Mouse (Mus musculus) gastrocnemius, postnatal 25 days (tissue): ENCODE measurements at regions not wholly inside any gene's neighbourhood (a gene's known extent, or its start where the extent isn't known, plus 50 kb on each side); places are given as distances from the start of the nearest gene placed in this dataset.
"Not testable (repeated sequence)": the region's sequence is repeated elsewhere in the genome, so short reads cannot be mapped to it uniquely, and the experiment has no call there.

Experiments
- DNase-seq: peaks from one replicate; pipeline ENCODE4 v3.0.0; 2022

GRCm38 (mm10) chr16:86340311-86340710 lies 438.7 kb upstream of the Adamts5 start:
- peak; percentile 9 for DNase-seq

DNA sequence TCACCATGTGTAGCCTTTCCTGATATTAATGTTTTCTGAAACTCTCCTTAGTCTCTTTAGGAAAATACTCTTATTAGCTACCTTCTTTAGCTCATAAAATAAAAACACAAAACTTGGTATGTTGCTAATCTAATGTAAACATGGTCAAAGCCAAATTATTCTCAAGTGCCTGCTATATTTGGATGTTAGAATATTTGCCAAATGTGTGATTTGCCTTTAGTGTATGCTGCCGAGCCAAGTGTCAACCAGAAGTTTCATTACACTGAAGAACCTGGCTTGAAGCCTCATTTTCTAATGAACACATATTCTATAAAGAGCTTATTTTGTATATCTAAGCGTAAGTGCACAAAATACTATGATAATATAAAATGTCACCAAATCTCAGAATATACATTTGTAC lies 423.8 kb upstream of the Adamts5 start:
- no peak for DNase-seq

GRCm38 (mm10) chr16:86318898-86319297 lies 417.3 kb upstream of the Adamts5 start:
- no peak for DNase-seq

DNA sequence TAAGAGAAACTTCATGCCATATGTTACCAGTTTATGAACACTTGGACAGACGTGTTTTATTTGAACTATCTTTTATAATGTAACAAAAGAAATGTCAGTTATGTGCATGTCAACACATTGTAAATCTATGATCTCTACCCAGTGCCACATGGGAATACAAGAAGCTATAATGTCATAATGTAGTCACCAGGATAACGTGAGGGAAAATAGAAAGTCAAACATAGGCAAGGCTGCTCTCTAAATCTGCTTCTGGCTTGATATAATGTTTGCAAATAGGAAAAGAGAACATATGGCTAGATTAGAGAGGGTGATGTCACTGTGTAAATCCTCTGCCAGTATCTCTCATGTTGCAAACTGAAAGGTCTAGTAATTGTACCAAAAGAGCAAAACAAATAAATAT lies 408.1 kb upstream of the Adamts5 start:
- DNase-seq: no peak

DNA sequence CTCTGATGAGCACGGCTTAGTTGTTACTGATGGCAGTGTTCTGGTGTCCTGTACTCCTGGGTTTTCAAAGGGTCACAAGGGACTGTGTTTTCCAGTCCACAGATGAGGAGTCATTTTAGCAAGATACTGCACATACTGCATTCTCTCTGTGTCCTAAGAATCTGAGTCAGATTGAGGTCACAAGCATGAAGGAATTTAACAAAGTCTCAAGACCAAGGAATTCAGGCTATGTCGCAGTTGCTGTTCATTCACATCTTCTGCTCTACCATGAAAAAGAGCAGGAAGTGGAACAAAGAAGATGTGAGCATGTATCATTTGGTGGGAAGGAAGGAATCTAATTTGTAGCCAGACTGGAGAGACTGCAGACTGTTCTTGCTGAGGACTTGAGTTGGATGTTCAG lies 402.2 kb upstream of the Adamts5 start:
- no peak for DNase-seq

DNA sequence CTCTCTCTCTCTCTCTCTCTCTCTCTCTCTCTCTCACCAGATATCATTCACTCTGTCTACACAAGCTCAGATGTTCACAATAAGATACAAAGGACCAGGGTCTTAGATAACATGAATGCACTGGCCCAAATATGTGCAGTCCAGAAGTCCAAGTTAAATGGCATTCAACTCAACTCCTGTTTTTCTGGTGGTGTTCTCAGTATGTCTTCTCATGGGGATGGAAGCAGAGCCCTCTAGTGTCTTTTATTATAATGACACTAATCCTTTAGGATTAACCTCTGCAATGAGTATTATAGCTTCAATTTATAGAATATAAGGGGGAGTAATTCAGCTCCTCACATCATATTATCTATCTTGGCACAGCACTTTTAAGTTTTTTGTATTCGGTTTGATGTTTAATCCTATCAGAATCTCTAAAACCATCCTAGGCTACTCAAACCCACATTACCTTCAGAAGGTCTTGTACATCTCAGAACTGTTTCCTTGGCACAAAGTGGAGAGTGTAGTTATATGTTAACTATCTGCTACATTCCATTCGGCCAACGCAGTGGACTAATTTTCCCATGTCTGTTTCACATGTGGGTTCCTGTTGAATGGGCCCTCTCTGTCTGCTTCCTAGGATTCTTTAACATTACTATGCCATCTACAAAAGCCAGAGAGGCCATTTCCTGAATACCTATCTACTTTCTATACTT lies 401.0 kb upstream of the Adamts5 start:
- DNase-seq: no peak

- no peak for DNase-seq
These were observed 392.8 kb upstream of the Adamts5 start for GRCm38 (mm10) chr16:86294436-86294835.

DNA sequence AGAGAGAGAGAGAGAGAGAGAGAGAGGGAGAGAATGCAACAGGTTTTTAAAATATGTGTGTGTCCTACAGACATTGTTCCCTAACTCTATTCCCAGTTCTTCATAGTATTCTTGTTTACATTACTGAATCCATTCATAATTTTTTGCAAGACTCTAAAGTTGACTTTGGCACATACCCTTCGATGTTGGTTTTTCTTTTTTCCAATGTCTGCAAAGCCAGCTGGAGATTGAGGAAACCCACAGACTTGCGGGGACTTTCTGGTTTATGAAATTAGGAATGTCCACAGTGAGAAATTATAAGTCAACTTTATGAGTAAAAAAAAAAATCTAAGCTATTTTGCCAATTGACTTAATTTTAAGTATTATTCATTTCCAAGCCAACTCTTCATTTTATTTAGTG lies 379.7 kb upstream of the Adamts5 start:
- no peak for DNase-seq

- no peak for DNase-seq
These were observed 375.4 kb upstream of the Adamts5 start for GRCm38 (mm10) chr16:86277031-86277430.

DNA sequence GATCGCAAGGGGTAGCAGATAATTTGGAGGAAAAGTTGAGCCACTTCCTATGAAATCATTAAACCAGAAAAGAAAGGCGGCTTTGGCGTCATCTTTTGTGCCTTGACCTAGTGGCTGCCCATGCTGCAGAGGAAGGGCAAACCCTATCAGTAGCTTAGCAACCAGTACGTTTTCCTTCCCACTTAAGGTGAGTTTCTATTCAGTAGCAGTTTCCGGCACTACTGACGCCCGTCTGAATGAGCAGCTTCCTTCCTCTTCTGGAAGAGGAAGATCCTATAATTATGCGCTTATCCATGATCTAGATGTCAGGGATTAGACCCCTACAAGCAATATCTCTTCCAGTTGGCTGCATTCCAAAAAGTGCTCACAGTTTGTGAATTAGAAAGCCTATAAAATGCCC lies 360.0 kb upstream of the Adamts5 start:
- DNase-seq: no peak

DNA sequence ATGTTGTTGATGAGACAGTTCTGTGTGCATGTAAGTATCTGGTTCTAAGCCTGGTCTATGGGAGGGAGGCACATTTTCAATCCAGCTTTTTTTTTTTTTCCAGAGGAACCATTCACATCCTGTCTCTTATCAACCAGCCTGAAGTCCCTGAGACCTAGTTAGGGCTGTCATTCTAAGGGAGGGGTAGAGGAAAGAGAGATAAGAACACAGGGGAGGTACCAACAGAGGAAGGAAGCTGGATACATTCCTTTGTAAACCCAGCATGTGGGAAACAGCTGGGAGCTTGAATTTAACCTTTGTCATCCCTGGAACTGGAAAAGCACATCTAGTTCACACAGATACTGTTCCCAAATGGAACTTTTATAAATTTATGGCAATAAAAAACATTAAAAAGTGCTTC lies 351.0 kb upstream of the Adamts5 start:
- no peak for DNase-seq

DNA sequence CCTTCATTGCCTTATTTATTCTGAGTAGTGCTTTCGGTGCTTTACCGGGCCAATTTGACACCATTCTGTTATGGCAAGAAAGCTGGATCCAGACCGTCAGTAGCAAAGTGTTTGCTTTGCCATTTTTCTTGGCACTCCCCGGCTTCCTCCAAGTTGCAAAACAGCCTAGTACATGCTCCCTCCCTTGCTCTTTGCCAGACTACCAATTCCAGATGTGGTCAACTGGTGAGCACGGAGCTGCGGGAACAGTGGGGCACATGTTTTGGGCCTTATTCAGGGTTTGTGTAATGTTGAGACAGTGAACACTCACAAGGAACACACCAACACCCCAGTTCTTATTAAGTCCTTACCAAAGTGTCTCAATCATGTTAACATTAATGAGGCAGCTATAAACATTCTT lies 348.4 kb upstream of the Adamts5 start:
- no peak for DNase-seq

GRCm38 (mm10) chr16:86244191-86244590 lies 342.6 kb upstream of the Adamts5 start:
- no peak for DNase-seq

DNA sequence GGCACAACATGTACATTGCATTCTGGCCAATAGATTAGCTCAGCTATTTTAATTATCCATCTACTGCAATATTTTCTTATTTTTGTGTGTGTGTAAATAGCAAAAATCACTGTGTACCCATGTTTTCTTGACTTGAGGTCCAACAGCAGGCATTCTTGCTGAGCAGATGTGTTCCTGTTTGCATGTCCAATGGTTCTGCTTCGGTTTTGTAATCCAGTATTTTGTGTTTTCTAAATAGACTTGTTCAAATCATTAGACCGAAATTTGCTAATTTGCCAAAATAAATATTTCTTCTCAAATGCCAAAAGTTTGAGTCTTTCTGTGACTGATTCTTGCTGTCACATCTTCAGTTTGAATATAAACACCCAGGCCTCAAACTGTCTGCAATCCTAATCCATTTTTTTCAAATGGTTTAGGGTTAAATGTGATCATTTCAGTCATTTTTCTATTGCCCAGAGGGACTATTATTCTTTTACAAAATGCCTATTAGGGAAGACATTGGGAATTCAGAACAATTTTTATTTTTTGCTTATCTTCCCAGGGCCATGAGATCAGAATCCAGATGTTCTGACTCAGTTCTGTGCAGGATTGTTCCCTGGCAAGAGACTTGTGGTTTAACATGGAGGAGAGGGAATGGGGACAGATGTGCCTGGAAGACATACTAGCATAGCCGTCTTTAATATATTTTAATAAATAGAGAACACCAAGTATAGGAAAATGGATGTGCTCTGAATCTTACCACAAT lies 341.3 kb upstream of the Adamts5 start:
- peak; percentile 14 for DNase-seq

- DNase-seq: peak; percentile 59
These were observed 321.4 kb upstream of the Adamts5 start for GRCm38 (mm10) chr16:86222997-86223396.

DNA sequence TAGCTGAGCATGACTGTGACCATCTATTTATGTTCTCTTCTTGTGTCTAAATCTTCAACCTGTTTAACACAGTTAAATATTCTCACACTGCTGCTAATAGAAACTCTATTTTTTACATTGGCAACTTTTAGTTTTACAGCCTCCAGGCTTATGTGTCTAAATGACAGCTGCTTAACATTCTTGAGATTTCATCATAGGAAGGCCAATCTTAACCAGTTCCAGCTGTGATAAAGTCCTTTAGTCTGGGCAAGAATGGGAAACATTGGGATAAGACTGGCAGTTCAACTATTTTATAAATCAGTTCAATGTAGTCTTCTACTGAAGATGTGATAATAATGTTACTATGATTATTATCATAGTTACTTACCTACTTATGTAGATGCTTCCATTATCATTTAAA lies 308.9 kb upstream of the Adamts5 start:
- no peak for DNase-seq

DNA sequence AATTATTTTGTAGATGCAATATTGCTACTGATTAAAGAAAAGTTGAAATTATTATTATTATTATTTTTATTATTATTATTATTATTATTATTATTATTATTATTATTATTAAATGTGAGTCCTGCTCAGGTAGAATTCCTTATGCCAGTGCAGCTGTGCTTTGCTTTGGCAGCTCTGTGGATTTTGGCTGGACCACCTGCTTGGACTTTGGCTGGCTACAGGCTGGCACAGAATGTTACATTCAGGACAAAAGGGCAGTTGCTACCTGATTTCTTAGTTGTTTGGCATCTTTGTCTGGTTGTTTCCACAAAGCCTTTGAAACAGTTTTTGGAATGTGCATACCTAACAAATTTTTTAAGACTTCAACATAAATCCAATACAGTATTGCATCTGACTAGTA lies 307.7 kb upstream of the Adamts5 start:
- DNase-seq: no peak

DNA sequence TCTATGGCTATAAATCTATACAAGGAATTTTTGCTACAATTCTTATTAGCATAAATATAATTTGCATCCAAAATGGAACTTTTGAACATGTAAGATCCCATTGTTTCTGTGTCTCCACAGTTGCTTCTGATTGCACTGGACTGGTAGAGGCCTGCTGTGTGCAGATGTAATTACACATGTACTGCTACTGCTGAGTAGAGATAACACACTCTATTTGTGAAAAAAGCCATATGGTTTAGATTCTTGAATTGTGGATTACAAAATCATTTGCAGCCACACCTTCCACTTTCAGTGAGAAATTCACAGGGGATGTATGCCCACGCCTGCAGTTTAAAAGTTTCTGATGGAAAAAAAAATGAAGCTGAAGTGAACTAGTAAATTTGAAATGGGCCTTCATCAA lies 288.2 kb upstream of the Adamts5 start:
- DNase-seq: no peak

GRCm38 (mm10) chr16:86188966-86189365 lies 287.3 kb upstream of the Adamts5 start:
- no peak for DNase-seq

- not testable (repeated sequence) for DNase-seq
These were observed 286.0 kb upstream of the Adamts5 start for GRCm38 (mm10) chr16:86187609-86188008.

DNA sequence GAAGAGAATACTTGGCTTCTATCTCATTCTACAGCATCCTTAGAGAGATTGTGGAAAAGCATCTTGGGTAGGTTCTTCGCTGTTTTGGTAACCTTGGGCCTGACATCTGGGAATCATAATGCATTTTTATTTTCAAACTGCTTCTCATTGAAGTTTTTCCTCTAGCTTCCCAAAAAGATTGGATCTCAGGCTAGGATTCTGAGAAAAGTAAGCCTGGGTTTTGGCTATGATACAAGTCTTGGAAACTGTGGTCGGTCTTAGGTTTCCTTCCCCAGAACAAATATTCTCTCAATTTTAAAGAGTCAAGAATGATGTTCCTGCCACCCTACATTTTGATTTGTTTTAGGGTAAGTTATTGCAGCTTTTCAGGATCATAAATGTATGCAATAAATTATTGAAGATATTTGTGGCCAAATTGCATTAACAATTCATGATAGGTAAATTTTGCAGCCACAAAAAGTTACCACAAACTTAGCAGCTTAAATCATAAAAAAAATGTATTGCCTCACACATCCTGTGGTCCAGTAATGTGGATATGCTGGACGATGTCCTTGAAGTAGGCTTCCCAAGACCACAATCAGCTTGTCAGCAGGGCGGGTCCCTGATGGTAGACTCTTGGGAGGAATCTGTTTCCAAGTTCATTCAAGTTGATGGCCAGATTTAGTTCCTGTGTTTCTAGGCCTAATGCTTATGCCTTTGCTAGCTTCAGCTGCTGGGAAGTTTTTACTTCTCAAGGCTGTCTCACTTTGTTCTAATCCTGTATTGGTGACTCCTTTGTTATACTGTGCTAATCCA lies 257.6 kb upstream of the Adamts5 start:
- DNase-seq: peak; percentile 57

DNA sequence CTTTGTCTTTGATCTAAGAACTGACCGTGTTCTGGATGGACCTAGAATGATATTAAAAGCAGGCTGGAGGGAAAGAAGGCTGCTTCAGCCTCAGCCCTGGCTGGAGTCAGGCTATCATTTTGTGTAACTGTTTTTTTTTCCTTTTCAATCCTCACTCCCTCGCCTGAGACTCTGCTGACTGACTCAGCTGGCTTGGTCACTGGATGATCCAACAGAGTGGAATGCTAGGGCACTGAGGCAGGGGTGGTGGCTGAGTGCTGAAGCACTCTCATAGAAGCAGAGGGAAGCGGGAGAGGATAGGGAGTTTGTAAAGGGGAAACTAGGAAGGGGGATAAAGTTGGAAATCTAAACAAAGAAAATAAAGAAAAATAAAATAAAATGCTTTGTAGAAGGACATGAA lies 236.5 kb upstream of the Adamts5 start:
- DNase-seq: peak; percentile 32

GRCm38 (mm10) chr16:86136169-86136568 lies 234.5 kb upstream of the Adamts5 start:
- no peak for DNase-seq
